Mouse (Mus musculus) telencephalon, adult 2 months (tissue): Measurements from ENCODE around the gene Polr2g.
A peak's percentile ranks its signal among the peaks of the same experiment; 100 is the strongest.
"Not testable (repeated sequence)": the region's sequence is repeated elsewhere in the genome, so short reads cannot be mapped to it uniquely, and the experiment has no call there.

Experiments
- DNase-seq: peaks from one replicate; pipeline ENCODE4 v3.0.0-alpha.2; 2011; ENCODE audit warnings: low read depth, low spot score

Gene Polr2g

GRCm38 (mm10) chr19:8798264-8798946 lies at the start of gene Polr2g:
TSS of gene Polr2g (minus strand) at chr19:8798577.
- peak; percentile 95 for DNase-seq

GRCm38 (mm10) chr19:8844371-8845129 lies 46.2 kb upstream of the Polr2g start:
- no peak for DNase-seq

- no peak for DNase-seq
Measured at GRCm38 (mm10) chr19:8842961-8843360, 44.6 kb upstream of the Polr2g start.

DNA sequence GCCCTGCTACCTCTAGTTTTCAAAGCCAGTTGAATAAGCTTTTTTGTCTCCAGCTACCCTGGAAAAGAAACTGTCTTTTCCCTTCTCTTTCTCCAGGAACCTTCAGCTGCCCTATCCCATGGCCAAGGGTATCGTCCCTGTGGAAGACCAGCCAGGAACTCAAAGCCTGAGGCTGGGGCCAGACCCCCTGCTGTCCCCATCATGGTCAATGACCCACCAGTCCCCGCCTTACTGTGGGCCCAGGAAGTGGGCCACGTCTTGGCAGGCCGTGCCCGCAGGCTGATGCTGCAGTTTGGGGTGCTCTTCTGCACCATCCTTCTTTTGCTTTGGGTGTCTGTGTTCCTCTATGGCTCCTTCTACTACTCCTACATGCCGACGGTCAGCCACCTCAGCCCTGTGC lies 42.6 kb upstream of the Polr2g start:
- no peak for DNase-seq

GRCm38 (mm10) chr19:8839908-8840791 lies 41.8 kb upstream of the Polr2g start:
- no peak for DNase-seq

DNA sequence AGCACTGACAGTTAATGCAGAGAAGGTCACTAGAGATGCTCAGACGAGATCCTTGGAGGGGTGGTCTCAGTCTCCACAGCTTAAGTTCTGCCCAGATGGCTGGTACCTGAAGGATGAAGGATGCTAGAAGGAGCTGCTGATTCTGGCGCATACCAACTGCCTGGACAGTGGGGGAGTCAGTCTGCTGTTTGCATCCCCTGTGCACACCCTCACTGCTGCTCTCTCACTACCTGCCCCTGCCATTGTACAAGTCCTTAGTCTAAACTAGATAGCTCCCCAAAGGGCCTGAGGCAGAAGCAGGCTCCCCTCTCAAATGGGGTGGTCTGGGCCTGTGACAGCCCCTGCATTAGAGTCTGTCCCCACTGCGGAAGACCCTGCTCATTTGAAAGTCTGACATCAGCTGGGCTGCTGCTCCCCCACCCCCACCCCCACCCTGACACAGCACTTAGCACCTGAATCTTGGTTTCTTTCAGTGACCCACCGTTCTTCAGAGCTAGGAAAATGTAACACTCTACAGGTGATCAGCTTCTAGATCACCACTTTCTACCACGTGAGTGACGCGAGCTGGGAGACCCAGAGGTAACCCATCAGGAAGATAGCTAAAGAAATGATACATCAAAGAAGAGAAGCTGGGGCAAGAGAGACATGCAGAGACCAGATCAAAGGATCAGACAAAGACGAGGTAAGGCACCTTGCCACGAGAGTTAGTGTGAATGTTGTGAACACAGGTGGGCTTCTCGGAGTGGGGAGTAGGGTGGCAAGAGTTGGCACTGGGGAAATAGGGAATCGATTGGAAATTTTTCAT lies 40.9 kb upstream of the Polr2g start, which contains the start of gene Gng3:
Gene Gng3 (minus strand): TSS at position 92 of the 805 bp plus-strand sequence.
- DNase-seq = peak; percentile 95

DNA sequence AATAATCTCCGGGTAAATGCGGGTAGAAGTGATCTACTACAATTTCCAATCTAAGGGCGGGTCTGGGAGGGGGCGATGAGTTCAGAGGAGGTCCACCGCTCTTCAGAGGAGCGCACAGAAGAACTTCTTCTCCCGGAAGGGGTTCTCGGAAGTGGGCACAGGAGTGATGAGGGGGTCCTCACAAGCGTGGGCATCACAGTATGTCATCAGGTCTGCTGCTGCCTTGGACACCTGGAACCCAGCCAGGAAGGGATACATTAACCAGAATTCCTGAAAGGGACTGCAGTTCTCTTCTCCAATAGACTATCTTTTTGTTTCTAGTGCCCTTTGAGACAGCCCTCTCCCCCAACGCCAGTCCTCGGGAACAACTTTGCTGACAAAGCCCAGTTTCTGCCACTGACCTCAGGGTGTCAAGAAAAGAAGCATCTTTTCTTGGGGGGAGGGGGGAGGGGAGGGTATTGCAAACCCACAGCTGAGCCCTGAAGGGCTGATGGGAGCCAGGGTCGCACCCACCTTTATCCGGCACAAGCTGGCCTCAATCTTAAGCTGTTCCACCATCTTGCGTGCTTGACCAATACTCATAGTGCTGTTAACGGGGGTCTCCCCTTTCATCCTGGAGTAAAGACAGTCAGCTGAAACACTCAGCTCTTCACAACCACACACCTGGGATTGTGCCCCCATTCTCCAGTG lies 39.8 kb upstream of the Polr2g start:
- no peak for DNase-seq

- DNase-seq = no peak
Measured at GRCm38 (mm10) chr19:8837251-8837791, 38.9 kb upstream of the Polr2g start, which contains the start of gene Bscl2. TSS of gene Bscl2 (plus strand) at chr19:8837467.

- DNase-seq = not testable (repeated sequence)
Measured at GRCm38 (mm10) chr19:8836327-8836726, 38.0 kb upstream of the Polr2g start.

- no peak for DNase-seq
Measured at GRCm38 (mm10) chr19:8832971-8833370, 34.6 kb upstream of the Polr2g start.

- DNase-seq = no peak
Measured at GRCm38 (mm10) chr19:8831262-8831661, 32.9 kb upstream of the Polr2g start.

DNA sequence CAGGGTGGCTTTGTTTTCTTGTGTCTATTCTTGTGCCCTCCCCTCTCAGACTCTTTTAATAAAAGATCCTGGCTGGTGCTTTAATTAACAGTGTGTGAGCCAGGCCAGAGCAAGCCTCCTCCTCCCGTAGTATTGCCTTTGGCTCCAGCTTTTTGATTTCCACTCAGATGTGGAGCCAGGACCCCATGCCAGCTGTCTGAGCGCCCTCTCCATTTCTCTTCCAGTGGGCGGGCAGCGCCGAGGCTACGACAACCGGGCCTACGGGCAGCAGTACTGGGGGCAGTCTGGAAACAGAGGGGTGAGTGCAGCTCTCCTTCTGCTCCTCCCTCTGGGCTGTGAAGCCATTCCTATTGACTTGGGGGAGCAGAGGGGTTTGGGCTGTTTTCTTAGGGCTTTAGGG lies 32.3 kb upstream of the Polr2g start:
- DNase-seq = no peak

- no peak for DNase-seq
Measured at GRCm38 (mm10) chr19:8829660-8830059, 31.3 kb upstream of the Polr2g start, which contains the start of gene AC129217.1. TSS of gene AC129217.1 (plus strand) at chr19:8829773.

DNA sequence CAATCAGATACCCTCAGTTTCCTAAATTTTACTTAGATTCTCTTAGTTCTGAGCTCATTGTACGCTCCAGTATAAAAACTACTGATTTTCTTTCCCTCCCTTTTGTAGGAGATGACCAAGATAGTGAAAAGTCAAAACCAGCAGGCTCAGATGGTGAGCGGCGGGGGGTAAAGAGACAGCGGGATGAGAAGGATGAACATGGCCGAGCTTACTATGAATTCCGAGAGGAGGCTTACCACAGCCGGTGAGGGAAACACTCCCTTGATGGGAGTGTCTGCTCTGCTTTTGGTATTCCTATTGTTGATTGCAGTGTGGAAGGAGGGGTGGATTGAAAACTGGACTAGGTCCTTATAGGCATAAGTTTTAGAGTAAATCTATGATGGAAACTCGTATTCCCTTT lies 24.3 kb upstream of the Polr2g start:
- no peak for DNase-seq

DNA sequence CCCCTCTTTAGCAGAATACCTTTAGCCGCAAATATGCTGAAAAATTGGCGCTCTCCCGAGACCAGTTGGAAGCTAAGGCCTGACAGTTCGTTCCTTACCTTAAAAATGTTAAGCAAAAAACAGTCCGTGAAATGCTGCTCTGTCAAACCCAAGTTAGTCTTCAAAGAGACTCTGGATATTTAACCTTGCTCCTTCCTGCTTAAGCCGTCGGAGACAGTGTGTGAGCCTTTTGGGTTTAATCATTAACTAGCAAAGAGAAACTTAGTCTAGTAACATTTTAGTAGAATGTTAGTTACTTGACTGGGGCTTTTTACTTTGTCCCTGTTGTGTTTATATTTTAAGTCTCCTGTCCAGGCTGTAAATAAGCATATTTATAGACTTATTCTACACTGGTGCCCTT lies 22.8 kb upstream of the Polr2g start:
- DNase-seq = no peak

DNA sequence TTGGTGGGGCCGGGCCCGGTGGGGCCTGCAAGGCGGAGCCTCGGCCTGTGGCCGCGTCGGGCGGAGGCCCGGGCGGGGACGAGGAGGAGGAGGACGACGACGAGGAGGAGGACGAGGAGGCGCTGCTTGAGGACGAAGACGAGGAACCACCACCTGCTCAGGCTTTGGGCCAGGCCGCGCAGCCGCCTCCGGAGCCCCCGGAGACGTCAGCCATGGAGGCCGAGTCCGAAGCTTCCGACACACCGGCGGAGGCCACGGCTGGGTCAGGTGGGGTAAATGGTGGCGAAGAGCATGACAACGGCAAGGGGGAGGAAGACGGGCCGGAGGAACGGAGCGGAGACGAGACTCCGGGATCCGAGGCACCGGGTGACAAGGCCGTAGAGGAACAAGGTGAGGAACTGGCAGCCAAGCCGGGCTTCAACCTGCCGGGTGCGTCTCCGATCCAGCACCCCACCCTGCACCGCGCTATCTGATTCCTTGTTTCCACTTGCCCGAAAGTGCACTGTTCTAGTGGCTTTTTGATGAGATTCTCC lies 22.1 kb upstream of the Polr2g start:
- DNase-seq = no peak

DNA sequence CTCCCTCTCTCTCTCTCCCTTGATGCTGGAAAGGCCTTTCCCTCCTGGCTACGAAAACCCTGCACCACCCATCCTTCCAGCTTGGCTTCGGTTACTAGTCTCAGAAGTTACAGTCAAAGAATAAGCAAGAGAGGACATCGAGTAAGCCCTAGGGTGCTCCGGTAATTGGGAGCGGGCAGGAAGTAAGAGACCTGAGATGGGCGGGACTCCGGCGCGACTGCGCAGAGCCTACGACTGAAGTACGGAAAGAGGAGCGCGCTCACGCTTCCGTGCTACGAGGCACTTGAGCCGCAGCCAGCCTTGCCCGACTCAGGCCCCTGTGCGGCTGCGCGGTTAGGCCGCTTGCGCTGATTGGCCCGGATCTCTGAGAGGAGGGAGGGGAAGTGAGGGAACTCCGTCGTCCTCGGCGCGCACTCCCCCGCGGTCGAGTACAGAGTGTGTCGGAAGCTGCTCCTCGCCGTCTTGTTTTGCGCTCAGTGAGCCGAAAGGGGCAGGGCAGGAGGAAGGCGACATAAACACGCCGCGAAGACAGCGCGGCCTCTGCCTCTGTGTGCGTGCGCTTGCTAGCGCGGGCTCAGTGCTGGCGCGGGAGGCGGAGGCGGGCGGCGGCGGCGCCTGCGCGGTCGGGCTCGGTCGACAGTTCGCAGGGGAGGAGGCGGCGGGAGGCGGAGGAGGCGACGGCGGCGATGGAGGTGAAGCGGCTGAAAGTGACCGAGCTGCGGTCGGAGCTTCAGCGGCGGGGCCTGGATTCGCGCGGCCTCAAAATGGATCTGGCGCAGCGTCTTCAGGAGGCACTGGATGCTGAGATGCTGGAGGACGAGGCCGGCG lies 21.4 kb upstream of the Polr2g start, which contains the start of gene Hnrnpul2:
Gene Hnrnpul2 (plus strand): TSS at position 415 of the 828 bp plus-strand sequence.
- peak; percentile 99 for DNase-seq

GRCm38 (mm10) chr19:8818801-8819595 lies 20.6 kb upstream of the Polr2g start, which contains the start of gene Ttc9c:
TSS of gene Ttc9c (minus strand) at chr19:8819333.
- DNase-seq = peak; percentile 99
